Mouse (Mus musculus) inflammation-experienced regulatory T-cells, adult 6 months (primary cell): ENCODE data around the gene Gm6020. TPM values are rescaled to one million over a fixed set of nuclear protein-coding genes. Genes with fewer than 3 reads are reported as not detected.

Experiments
- polyA plus RNA-seq, 3 experiments: library from polyadenylated mRNA; unstranded; fragments of 100-300 nt; shearing (Covaris generic); gene quantifications; one replicate each; pipeline ENCODE4 v1.2.1; 2017

Gene Gm6020
- polyA plus RNA-seq, 3 experiments from 2014 or later, result not detected

Other genes starting within 250 kb of the Gm6020 start
- gene Zfp950, start 43.0 kb upstream of the Gm6020 start, polyA plus RNA-seq, result 10 to 100 TPM; 32.9 to 62.0 (median 54.8) TPM
- gene Gm7102, start 7.6 kb upstream of the Gm6020 start, polyA plus RNA-seq, result not detected
- 1 to 10 TPM; 1.1 to 1.4 (median 1.2) TPM for gene Csf2ra, start 44.5 kb downstream of the Gm6020 start, polyA plus RNA-seq
- not detected for gene Gm21060, start 113.2 kb downstream of the Gm6020 start, polyA plus RNA-seq